Mouse (Mus musculus) lung, adult 2 months (tissue): ENCODE data around the gene Endog.

Source experiments
- CTCF ChIP-seq: fragments of 200-500 bp; IDR thresholded peaks from 2 replicates; pipeline ENCODE4 v1.5.1; 2011; ENCODE audit warnings: mild to moderate bottlenecking, low read length, control low read depth; ENCODE audit not compliant: insufficient read depth
- POLR2A ChIP-seq: fragments of 200-500 bp; IDR thresholded peaks from 2 replicates; pipeline ENCODE4 v1.6.1; 2011; ENCODE audit warnings: low read depth, mild to moderate bottlenecking, control low read depth, low read length, borderline replicate concordance; ENCODE audit errors: extremely low read depth

- no peak for TF ChIP-seq POLR2A
- no peak for TF ChIP-seq CTCF
These were observed 47.4 kb upstream of the Endog start for GRCm38 (mm10) chr2:30123729-30124471.
